In the genomic region with DNA sequence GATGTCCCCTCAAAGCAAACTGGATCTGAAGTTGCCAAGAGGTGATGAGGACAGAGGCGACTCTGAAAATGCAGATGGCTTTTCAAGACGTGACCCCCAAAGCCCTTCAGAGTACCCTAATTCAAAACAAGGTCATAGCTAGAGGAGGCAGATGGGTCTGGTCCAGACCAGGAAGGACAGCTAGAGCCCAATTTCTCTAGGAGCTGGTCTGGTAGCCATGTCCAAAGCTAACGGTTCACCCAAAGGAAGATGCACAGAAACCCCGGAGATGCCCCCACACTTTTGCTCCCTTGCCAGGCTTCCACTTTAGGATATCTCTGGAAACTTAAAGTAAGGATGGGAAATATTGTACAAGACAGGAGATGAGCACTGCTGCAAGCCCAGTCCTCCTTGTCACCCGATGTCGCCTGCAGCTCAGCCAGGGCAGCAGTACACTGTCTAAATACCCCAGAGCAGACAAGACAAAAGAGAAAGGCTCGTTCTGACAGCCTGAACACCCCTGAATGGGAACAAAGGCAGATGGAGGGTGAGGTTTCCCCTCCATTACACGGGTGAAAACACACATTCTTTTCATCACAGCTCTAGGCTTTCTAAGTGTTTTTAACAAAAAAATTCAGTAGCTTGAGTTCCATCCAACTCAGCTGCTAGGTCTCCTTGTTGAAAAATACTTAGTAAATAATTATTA, we compare ENCODE assay signal across 15 mouse cellular contexts. TPM values are rescaled to one million over a fixed set of nuclear protein-coding genes. Genes with fewer than 3 reads are reported as not detected.
DNase-seq lines count a peak whose midpoint lies in the region; ATAC-seq lines count a peak whose summit lies in the region.
"Had no signal": no experiment of that assay in that cellular context is flagged by ENCODE, and none has a peak within 500 bp of the region (broad histone marks: within the 10 kb centered on the region; RNA-seq: fewer than 3 reads in every experiment).

No protein-coding gene starts in this region.

- peaks cover 50% of the 10 kb centered on the region for H3K4me1 ChIP-seq in hindbrain, embryonic 10.5 days (replicated peaks)
- H3K4me1 ChIP-seq in hindbrain, embryonic 16.5 days (ENCODE audit: control insufficient read depth, insufficient read depth, low read depth, low read length), result peaks cover 7% of the 10 kb centered on the region; the same call in 1 of the 2 replicates
- H3K4me1 ChIP-seq in embryonic facial prominence, embryonic 10.5 days, result peaks cover 36% of the 10 kb centered on the region
- peaks cover 24% of the 10 kb centered on the region for H3K4me1 ChIP-seq in hindbrain, embryonic 12.5 days

- no peak overlapping the region for H3K4me2 ChIP-seq in hindbrain, embryonic 16.5 days (ENCODE audit: low read length)
- H3K4me2 ChIP-seq in hindbrain, embryonic 12.5 days (replicated peaks), result 0 out of 2 replicates have a peak overlapping the region, but pooled peaks have one; percentile 12

- H3K36me3 ChIP-seq in hindbrain, embryonic 10.5 days, result peaks cover 9% of the 10 kb centered on the region; the same call in 1 of the 2 replicates
- no peaks in the 10 kb centered on the region for H3K36me3 ChIP-seq in hindbrain, embryonic 16.5 days (ENCODE audit: control insufficient read depth, insufficient read depth, low read length)
- H3K36me3 ChIP-seq in embryonic facial prominence, embryonic 10.5 days (replicated peaks), result no peaks in the 10 kb centered on the region
- no peaks in the 10 kb centered on the region for H3K36me3 ChIP-seq in hindbrain, embryonic 12.5 days

- H3K27ac ChIP-seq in hindbrain, embryonic 10.5 days, result peak overlapping the region; percentile 81
- H3K27ac ChIP-seq in hindbrain, embryonic 16.5 days (ENCODE audit: low read depth, low read length), result no peak overlapping the region
- H3K27ac ChIP-seq in embryonic facial prominence, embryonic 10.5 days (replicated peaks), result peak overlapping the region; percentile 48; the same call in 1 of the 2 replicates
- 0 out of 2 replicates have a peak overlapping the region, but pooled peaks have one; percentile 14 for H3K27ac ChIP-seq in hindbrain, embryonic 12.5 days
- H3K27ac ChIP-seq: kidney, postnatal 0 days had no signal

- WGBS in hindbrain, embryonic 10.5 days, result 36% methylated on average over 8 of the region's 8 CpGs
- 28% methylated on average over 8 of the region's 8 CpGs for WGBS in hindbrain, embryonic 16.5 days
- 52% methylated on average over 8 of the region's 8 CpGs for WGBS in embryonic facial prominence, embryonic 10.5 days
- WGBS in hindbrain, embryonic 12.5 days, result 29% methylated on average over 8 of the region's 8 CpGs

- ATAC-seq in hindbrain, embryonic 16.5 days, result no peak
- peak; percentile 83 for ATAC-seq in hindbrain, embryonic 12.5 days (ENCODE audit: low FRiP score)
- ATAC-seq: activated CD4-positive, CD25-positive, alpha-beta regulatory T cell, adult 4 months; CD4-positive, CD25-positive, alpha-beta regulatory T cell, adult 4 months; intestine, embryonic 16.5 days had no signal

- H3K9ac ChIP-seq in hindbrain, embryonic 16.5 days (ENCODE audit: low read depth, low read length), result no peak overlapping the region
- H3K9ac ChIP-seq in hindbrain, embryonic 12.5 days, result no peak overlapping the region

- DNase-seq in hindbrain, embryonic 10.5 days (ENCODE audit: low spot score), result peak; percentile 43
- peak; percentile 62 for DNase-seq in embryo, embryonic 10 days (ENCODE audit: low spot score)
- DNase-seq in embryonic facial prominence, embryonic 10.5 days (ENCODE audit: low spot score), result no peak
- DNase-seq in spleen, postnatal 36 days (ENCODE audit: low spot score in 2 of 2), result no peak
- DNase-seq in urinary bladder, postnatal 10 days (ENCODE audit: low spot score), result no peak
- DNase-seq: adrenal gland, postnatal 36 days; right cerebral cortex, postnatal 4 days; thymus, postnatal 14 days had no signal

- H3K9me3 ChIP-seq in hindbrain, embryonic 10.5 days, result no peaks in the 10 kb centered on the region
- H3K9me3 ChIP-seq in hindbrain, embryonic 16.5 days (ENCODE audit: control insufficient read depth, low read length), result no peaks in the 10 kb centered on the region
- no peaks in the 10 kb centered on the region for H3K9me3 ChIP-seq in embryonic facial prominence, embryonic 10.5 days
- H3K9me3 ChIP-seq in hindbrain, embryonic 12.5 days (replicated peaks), result no peaks in the 10 kb centered on the region

- H3K4me3 ChIP-seq in hindbrain, embryonic 10.5 days, result peak overlapping the region; percentile 27
- H3K4me3 ChIP-seq in hindbrain, embryonic 16.5 days (ENCODE audit: low read length), result no peak overlapping the region
- no peak overlapping the region for H3K4me3 ChIP-seq in embryonic facial prominence, embryonic 10.5 days
- H3K4me3 ChIP-seq in hindbrain, embryonic 12.5 days, result no peak overlapping the region

- H3K27me3 ChIP-seq in hindbrain, embryonic 10.5 days (ENCODE audit: insufficient read depth, poor library complexity, severe bottlenecking), result peaks cover 37% of the 10 kb centered on the region
- H3K27me3 ChIP-seq in hindbrain, embryonic 16.5 days (replicated peaks; ENCODE audit: control insufficient read depth, insufficient read depth, low read length), result no peaks in the 10 kb centered on the region
- H3K27me3 ChIP-seq in embryonic facial prominence, embryonic 10.5 days (replicated peaks; ENCODE audit: low read depth, poor library complexity, severe bottlenecking), result peaks cover 17% of the 10 kb centered on the region
- no peaks in the 10 kb centered on the region for H3K27me3 ChIP-seq in hindbrain, embryonic 12.5 days

RNA-seq across cellular contexts. Expression of a gene that starts 15.6 kb away (rescaled TPM):
- polyA plus RNA-seq in hindbrain, embryonic 10.5 days (2016; fragmentation: Nextera tagmentation; extraction: Ambion mirVana), result 4.7 and 5.8 TPM in 2 replicates
- 2.5 TPM in 2 replicates for polyA plus RNA-seq in hindbrain, embryonic 16.5 days (2015; fragmentation: Nextera tagmentation; extraction: Ambion mirVana)
- 0.77 and 4.1 TPM in 2 replicates for polyA plus RNA-seq in embryonic facial prominence, embryonic 10.5 days (2016; fragmentation: Nextera tagmentation; extraction: Ambion mirVana)
- 2.4 and 3.6 TPM in 2 replicates for polyA plus RNA-seq in hindbrain, embryonic 12.5 days (2016; fragmentation: Nextera tagmentation; extraction: Ambion mirVana)
- polyA plus RNA-seq: CD4-positive, CD25-positive, alpha-beta regulatory T cell, adult 4 months; liver, adult 2 months had no signal

Comparison
In these comparisons a context has a peak if more than half of its experiments do, and no peak if none do; other contexts are left out.
1. DNase-seq: peak in hindbrain, embryonic 10.5 days (single experiment) and embryo, embryonic 10 days (single experiment); none in embryonic facial prominence, embryonic 10.5 days (single experiment), spleen, postnatal 36 days (0 of 2) and urinary bladder, postnatal 10 days (single experiment).